Mouse (Mus musculus): Measurements from ENCODE around the gene Slc24a5. TPM values are rescaled to one million over a fixed set of nuclear protein-coding genes. Genes with fewer than 3 reads are reported as not detected.

Slc24a5 gene
- 4.4 TPM in 2 replicates for polyA plus RNA-seq (2014; fragmentation: Nextera tagmentation; extraction: Ambion mirVana)

DNA sequence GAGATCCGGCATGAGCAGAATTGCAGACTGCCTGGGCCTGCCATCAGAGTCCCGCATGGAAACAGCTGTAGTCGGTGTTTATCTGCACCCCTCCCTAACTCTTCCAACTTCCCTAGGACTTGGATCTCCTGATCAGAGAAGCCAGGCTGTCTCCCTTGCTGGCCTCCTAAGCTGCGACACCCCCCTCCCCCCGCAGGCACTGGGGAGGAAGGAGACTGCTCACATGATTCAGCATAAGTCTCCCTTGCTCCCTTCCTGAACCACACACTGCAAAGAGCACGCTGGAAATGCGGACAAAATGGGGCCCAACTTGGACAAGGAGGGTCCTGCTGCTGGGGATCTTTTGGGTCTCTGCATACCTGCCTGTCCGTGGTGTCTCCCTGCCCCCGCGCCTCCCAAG is at the start of gene Slc24a5:
TSS of gene Slc24a5 (plus strand) at position 231 of the 400 bp plus-strand sequence.
- no peak within 1 kb of the TSS for H3K4me3 ChIP-seq (ENCODE audit: low read depth, low read length)
- ATAC-seq (replicated peaks; ENCODE audit: low FRiP score, low TSS enrichment, low read depth): no peak
- 60% methylated on average over 10 of the region's 10 CpGs for WGBS
- no peak within 1 kb of the TSS for H3K9ac ChIP-seq (ENCODE audit: low read length)
- H3K4me2 ChIP-seq (ENCODE audit: low read length): no peak within 1 kb of the TSS
- no peaks in the 10 kb centered on the region for H3K9me3 ChIP-seq (ENCODE audit: control insufficient read depth, low read length)
- H3K36me3 ChIP-seq (ENCODE audit: control insufficient read depth, insufficient read depth, low read length): no peaks in the 10 kb centered on the region
- H3K4me1 ChIP-seq (replicated peaks; ENCODE audit: control insufficient read depth, insufficient read depth, low read length): no peaks in the 10 kb centered on the region
- no peak for DNase-seq (ENCODE audit: low spot score)
- H3K27ac ChIP-seq (ENCODE audit: low read depth): no peak within 1 kb of the TSS
- no peaks in the 10 kb centered on the region for H3K27me3 ChIP-seq (replicated peaks; ENCODE audit: control insufficient read depth, insufficient read depth, low read length)

DNA sequence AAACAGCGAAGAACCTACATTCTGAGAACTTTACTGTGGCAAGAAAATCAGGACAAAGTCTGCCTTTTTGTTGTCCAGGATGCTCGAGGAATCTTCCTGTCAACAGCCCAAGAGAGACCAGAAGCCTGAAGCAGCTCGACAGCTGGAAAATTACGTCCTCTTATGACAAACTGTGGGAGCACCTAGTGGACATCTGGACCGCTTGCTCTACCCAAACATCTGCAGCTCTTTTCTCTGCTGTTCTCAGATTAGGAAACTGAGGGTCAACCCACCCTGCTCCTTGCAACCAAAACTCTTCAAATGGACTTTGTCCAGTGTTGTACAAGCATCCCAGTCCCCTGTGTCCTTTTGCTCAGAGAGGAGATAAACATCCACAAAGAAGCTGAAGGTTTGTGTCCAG is 43.5 kb upstream of the Slc24a5 start:
- Histone ChIP-seq H3K4me1 (replicated peaks; ENCODE audit: control insufficient read depth, insufficient read depth, low read length) (peaks cover 6% of the 10 kb centered on the region), H3K4me2 (ENCODE audit: low read length) (no peak overlapping the region), H3K9ac (ENCODE audit: low read length) (no peak overlapping the region), H3K27me3 (replicated peaks; ENCODE audit: control insufficient read depth, insufficient read depth, low read length) (no peaks in the 10 kb centered on the region), H3K9me3 (ENCODE audit: control insufficient read depth, low read length) (no peaks in the 10 kb centered on the region), H3K27ac (ENCODE audit: low read depth) (peak overlapping the region; percentile 45), H3K36me3 (ENCODE audit: control insufficient read depth, insufficient read depth, low read length) (no peaks in the 10 kb centered on the region), H3K4me3 (ENCODE audit: low read depth, low read length) (no peak overlapping the region)
- ATAC-seq (replicated peaks; ENCODE audit: low FRiP score, low TSS enrichment, low read depth) (no peak), DNase-seq (ENCODE audit: low spot score) (no peak)
- 31% methylated on average over 5 of the region's 5 CpGs for WGBS

DNA sequence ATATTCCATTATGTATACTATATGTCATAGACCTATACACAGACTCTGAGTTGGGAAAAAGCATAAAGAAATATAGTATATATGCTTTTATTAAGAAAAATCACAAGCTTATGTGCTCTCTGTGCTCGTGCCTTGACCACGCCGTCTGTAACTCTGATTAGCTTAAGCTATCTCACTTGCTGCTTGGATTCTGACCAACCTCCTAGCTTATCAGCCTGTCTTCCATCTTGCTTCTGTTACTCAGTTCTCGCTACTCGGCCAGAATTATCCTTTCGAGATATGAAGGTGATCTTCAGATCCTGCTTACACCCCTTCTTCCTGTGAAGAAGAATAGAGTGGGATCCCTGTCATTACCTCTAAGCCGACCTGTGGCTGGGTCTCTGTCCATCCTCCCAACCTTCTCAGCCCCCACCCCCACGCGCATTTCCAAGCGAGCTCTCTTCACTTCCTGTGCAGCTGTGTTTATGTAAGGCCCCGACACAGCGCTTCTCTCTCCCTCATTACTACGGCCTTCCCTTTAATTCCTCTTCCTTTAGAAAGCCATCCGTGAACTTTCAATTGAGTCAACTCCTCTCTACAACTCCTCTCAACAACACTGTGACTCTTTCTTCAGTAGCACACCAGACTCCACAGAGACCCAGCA is 41.4 kb upstream of the Slc24a5 start:
- H3K27me3 ChIP-seq (replicated peaks; ENCODE audit: control insufficient read depth, insufficient read depth, low read length): no peaks in the 10 kb centered on the region
- ATAC-seq (replicated peaks; ENCODE audit: low FRiP score, low TSS enrichment, low read depth): no peak
- no peak overlapping the region for H3K4me3 ChIP-seq (ENCODE audit: low read depth, low read length)
- peak overlapping the region; percentile 43; the same call in 1 of the 2 replicates for H3K27ac ChIP-seq (ENCODE audit: low read depth)
- no peak overlapping the region for H3K9ac ChIP-seq (ENCODE audit: low read length)
- DNase-seq (ENCODE audit: low spot score): no peak
- WGBS: 41% methylated on average over 14 of the region's 14 CpGs
- no peaks in the 10 kb centered on the region for H3K9me3 ChIP-seq (ENCODE audit: control insufficient read depth, low read length)
- peak overlapping the region; percentile 33 for H3K4me2 ChIP-seq (ENCODE audit: low read length)
- peaks cover 6% of the 10 kb centered on the region for H3K4me1 ChIP-seq (replicated peaks; ENCODE audit: control insufficient read depth, insufficient read depth, low read length)
- no peaks in the 10 kb centered on the region for H3K36me3 ChIP-seq (ENCODE audit: control insufficient read depth, insufficient read depth, low read length)

DNA sequence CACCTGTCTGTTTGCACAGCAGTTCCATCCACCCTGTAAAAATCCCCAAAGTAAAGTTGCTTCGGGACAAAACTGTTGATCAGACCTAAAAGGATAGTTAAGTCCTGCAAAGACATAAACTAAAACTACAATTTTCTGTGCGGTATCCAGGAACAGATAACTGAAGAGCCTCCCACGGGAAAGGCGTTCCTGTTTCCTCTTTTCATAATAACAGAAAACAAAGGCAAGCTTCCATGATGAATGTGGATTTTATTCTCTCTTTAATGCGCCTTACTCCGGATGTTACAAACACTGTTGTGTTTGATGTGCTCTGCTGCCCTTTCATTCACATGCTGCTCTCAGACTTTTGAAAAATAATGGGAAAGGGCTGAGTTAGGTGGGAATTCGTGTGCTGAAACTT is 37.3 kb upstream of the Slc24a5 start:
- H3K27ac ChIP-seq (ENCODE audit: low read depth): no peak overlapping the region
- no peak overlapping the region for H3K4me3 ChIP-seq (ENCODE audit: low read depth, low read length)
- H3K9ac ChIP-seq (ENCODE audit: low read length): no peak overlapping the region
- ATAC-seq (replicated peaks; ENCODE audit: low FRiP score, low TSS enrichment, low read depth) (no peak), DNase-seq (ENCODE audit: low spot score) (no peak)
- WGBS: 63% methylated on average over 7 of the region's 7 CpGs
- H3K4me2 ChIP-seq (ENCODE audit: low read length): no peak overlapping the region
- peaks cover 6% of the 10 kb centered on the region for H3K4me1 ChIP-seq (replicated peaks; ENCODE audit: control insufficient read depth, insufficient read depth, low read length)
- no peaks in the 10 kb centered on the region for H3K27me3 ChIP-seq (replicated peaks; ENCODE audit: control insufficient read depth, insufficient read depth, low read length)
- H3K9me3 ChIP-seq (ENCODE audit: control insufficient read depth, low read length): no peaks in the 10 kb centered on the region
- no peaks in the 10 kb centered on the region for H3K36me3 ChIP-seq (ENCODE audit: control insufficient read depth, insufficient read depth, low read length)

DNA sequence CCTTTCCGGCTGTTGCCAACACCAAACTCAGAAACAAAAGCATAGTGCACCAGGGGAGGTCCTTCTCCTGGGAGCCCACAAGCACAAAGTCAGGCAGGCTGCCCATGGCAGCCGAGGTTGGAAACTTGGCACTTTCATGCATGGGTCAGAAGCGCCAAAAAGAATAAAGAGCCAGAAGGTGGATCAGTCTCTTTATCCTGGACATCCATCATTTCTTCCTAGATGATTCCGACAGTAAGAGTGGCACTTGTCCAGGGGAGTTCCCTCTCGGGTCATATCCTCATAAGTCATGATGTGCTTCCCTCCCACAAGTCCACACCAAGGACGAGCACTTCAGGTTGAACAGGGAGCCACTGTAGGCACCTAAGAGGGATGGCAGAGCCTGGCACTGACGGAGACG is 36.8 kb upstream of the Slc24a5 start:
- H3K27me3 ChIP-seq (replicated peaks; ENCODE audit: control insufficient read depth, insufficient read depth, low read length): no peaks in the 10 kb centered on the region
- H3K4me1 ChIP-seq (replicated peaks; ENCODE audit: control insufficient read depth, insufficient read depth, low read length): peaks cover 6% of the 10 kb centered on the region
- no peaks in the 10 kb centered on the region for H3K9me3 ChIP-seq (ENCODE audit: control insufficient read depth, low read length)
- H3K27ac ChIP-seq (ENCODE audit: low read depth): no peak overlapping the region
- DNase-seq (ENCODE audit: low spot score): no peak
- no peak overlapping the region for H3K4me3 ChIP-seq (ENCODE audit: low read depth, low read length)
- 87% methylated on average over 8 of the region's 8 CpGs for WGBS
- ATAC-seq (replicated peaks; ENCODE audit: low FRiP score, low TSS enrichment, low read depth): no peak
- no peak overlapping the region for H3K4me2 ChIP-seq (ENCODE audit: low read length)
- H3K36me3 ChIP-seq (ENCODE audit: control insufficient read depth, insufficient read depth, low read length): no peaks in the 10 kb centered on the region
- H3K9ac ChIP-seq (ENCODE audit: low read length): no peak overlapping the region

DNA sequence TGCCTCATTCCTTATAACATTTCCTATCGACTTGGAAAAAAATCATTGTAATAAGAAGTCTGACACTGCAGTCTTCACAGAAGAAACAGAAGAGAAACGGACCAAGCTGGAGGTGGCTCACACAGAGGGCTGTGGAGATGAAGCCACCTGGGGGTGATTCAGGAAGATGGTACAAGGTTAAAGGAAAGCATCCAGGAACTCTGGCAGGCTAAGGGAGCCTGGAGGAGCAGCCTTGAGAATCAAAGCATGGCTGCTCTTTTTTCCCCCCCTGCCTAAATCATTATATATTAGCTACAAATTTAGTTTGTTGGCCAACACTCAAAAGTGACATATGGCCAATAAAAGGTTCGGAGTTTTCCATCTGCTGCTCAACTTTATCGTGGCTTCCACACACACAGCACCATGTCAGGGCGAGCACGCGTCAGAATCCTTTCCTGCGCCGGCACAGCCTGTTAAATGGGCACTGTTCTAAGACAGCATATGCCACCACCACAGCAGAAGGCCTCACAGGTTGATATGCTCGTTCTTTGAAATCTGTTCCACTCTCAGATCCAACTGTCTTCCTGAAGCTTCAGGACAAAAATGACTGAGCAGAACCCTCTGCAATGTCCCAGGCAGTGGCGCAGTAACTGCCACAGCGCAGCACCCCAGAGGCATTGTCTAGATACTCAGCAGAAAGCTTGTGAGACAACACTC is 36.2 kb upstream of the Slc24a5 start:
- whole genome bisulfite sequencing: 86% methylated on average over 12 of the region's 12 CpGs
- Histone ChIP-seq H3K4me1 (replicated peaks; ENCODE audit: control insufficient read depth, insufficient read depth, low read length) (peaks cover 2% of the 10 kb centered on the region; the same call in 1 of the 2 replicates), H3K9ac (ENCODE audit: low read length) (no peak overlapping the region), H3K9me3 (ENCODE audit: control insufficient read depth, low read length) (no peaks in the 10 kb centered on the region), H3K27me3 (replicated peaks; ENCODE audit: control insufficient read depth, insufficient read depth, low read length) (no peaks in the 10 kb centered on the region), H3K27ac (ENCODE audit: low read depth) (no peak overlapping the region), H3K36me3 (ENCODE audit: control insufficient read depth, insufficient read depth, low read length) (no peaks in the 10 kb centered on the region), H3K4me2 (ENCODE audit: low read length) (no peak overlapping the region), H3K4me3 (ENCODE audit: low read depth, low read length) (no peak overlapping the region)
- no peak for ATAC-seq (replicated peaks; ENCODE audit: low FRiP score, low TSS enrichment, low read depth)
- DNase-seq (ENCODE audit: low spot score): no peak

DNA sequence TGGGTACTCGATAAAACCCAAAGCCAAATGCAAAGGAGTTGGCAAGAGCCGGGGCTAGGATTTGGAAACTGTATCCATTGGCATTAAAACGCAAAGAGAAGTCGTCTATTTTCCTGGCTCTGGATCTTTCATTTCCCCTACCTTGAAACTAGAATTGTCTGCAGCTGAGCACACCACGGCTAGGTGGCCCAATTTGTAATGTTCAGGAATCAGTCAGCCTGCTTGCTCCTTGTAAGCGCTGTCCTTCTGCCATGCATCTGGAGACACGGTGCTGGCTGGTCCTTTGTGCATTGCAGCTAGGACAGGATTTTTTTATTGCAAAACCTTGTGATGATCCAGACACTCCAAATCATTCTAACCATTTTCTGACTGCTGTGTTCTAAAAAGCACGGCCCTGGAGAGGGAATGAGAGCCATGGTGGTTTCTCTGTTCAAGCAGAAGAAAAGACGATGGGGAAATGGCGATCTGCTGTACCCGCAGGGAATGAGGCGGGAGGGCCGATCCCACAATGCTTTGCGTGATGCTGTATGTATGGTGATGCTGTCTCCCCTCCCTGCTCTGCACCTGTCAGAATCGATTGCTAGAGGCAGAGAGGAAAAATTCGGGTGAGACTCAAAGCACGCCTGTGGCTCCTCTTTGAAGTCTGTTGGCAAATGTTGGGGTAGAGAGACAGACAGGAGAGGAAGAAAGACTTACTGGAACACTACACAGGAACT is 35.5 kb upstream of the Slc24a5 start:
- DNase-seq (ENCODE audit: low spot score): no peak
- H3K9me3 ChIP-seq (ENCODE audit: control insufficient read depth, low read length): no peaks in the 10 kb centered on the region
- WGBS: 76% methylated on average over 17 of the region's 17 CpGs
- H3K4me2 ChIP-seq (ENCODE audit: low read length): no peak overlapping the region
- no peak overlapping the region for H3K4me3 ChIP-seq (ENCODE audit: low read depth, low read length)
- no peak overlapping the region for H3K9ac ChIP-seq (ENCODE audit: low read length)
- H3K4me1 ChIP-seq (replicated peaks; ENCODE audit: control insufficient read depth, insufficient read depth, low read length): no peaks in the 10 kb centered on the region
- no peak for ATAC-seq (replicated peaks; ENCODE audit: low FRiP score, low TSS enrichment, low read depth)
- no peaks in the 10 kb centered on the region for H3K36me3 ChIP-seq (ENCODE audit: control insufficient read depth, insufficient read depth, low read length)
- no peak overlapping the region for H3K27ac ChIP-seq (ENCODE audit: low read depth)
- H3K27me3 ChIP-seq (replicated peaks; ENCODE audit: control insufficient read depth, insufficient read depth, low read length): no peaks in the 10 kb centered on the region

DNA sequence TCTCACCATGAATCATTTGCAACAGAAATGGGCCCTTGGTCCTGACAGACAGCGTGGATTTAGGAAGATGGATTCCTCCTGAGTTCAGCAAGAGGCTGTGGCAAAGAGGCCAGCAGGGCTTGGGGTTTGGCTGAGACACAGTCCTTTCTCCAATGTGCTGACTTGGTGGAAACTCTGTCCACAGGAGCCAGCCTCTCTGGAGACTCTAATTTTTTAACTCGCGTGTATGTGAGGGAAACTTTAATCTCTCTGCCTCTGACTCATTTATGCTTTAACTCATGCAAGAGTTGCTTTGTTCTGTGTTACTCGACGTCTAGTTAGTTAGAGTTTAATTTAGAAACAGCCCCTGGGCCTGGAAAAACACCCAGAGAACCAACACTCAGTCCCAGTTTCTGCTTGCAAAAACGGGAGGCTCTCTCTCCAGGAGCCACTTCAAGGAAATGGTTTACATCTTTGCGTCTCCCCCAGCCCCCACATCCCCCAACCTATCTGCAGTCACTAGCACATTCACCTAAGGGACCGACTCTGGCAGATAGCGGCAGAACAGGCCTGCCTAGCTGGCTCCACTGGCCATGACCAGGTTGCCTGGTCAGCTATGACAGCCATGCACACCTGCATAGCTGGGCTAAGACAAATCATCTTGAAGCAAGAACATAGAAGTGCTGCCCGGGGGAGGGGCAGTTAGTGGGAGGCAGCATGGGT is 34.7 kb upstream of the Slc24a5 start:
- Histone ChIP-seq H3K9ac (ENCODE audit: low read length) (no peak overlapping the region), H3K4me2 (ENCODE audit: low read length) (no peak overlapping the region), H3K9me3 (ENCODE audit: control insufficient read depth, low read length) (no peaks in the 10 kb centered on the region), H3K27ac (ENCODE audit: low read depth) (no peak overlapping the region), H3K4me3 (ENCODE audit: low read depth, low read length) (no peak overlapping the region), H3K4me1 (replicated peaks; ENCODE audit: control insufficient read depth, insufficient read depth, low read length) (no peaks in the 10 kb centered on the region), H3K36me3 (ENCODE audit: control insufficient read depth, insufficient read depth, low read length) (no peaks in the 10 kb centered on the region), H3K27me3 (replicated peaks; ENCODE audit: control insufficient read depth, insufficient read depth, low read length) (no peaks in the 10 kb centered on the region)
- ATAC-seq (replicated peaks; ENCODE audit: low FRiP score, low TSS enrichment, low read depth) (no peak), DNase-seq (ENCODE audit: low spot score) (no peak)
- WGBS: 42% methylated on average over 10 of the region's 10 CpGs

Measured in intestine, embryonic 14.5 days (tissue).